Mouse (Mus musculus) ovary, postnatal 36 days (tissue): Measurements from ENCODE around the gene Pcif1.
A peak's percentile ranks its signal among the peaks of the same experiment; 100 is the strongest.

Experiments used
- DNase-seq: peaks from one replicate; pipeline ENCODE4 v3.0.0; 2022; ENCODE audit warnings: low spot score, mixed read lengths

Gene Pcif1

DNA sequence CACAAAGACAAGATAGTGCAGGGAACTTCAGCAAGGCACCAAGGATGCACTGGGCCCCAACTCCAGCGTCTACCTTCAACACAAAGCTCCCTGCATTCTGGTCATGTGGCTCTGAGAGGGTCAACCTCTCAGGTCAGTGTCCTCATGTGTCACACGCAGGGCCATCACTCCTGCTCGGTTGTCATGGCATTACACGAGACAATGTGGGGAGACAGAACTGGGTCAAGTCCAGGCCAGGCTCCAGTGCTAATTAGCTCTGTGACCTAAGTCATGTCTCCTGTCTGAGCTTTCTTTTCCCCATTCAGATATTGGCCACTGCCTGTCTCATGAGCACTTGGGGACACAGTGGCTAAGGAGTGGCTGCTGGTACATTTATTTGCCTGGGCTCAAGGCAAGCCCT is 44.2 kb downstream of the Pcif1 start:
- no peak for DNase-seq

DNA sequence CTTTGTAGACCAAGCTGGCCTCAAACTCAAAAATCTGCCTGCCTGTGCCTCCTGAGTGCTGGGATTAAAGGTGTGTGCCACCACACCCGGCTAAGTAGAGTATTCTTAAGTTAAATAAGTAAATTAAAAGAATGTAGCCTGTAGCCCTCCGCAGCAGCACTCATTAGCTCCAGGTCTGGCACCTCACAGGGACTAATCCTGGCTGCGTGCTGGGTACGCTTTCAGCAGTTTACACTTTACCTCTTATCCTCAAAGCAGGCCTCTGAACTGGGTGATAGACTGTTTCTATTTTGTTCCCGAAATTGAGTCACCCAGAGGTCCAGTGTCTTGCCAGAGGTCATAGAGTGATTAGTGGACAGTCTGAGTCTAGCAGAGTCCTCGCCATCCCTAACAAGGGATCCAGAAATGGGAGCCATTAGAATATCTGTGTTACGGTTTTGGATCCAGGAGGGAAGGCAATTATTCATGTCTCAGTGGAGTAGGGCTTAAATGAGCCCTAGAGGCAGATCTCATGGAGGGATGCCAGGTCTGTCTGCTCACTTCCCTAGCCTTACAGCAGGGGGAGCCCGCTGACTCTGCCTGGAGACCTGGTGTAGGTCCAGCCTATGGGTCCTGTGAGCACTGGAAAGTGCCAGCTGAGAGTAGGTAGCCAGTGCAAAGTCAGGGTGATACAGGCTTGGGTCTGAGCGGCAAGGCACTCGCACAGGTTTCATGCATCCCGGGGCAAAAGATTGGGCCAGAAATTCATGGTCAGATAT is 45.2 kb downstream of the Pcif1 start:
- peak; percentile 82 for DNase-seq

DNA sequence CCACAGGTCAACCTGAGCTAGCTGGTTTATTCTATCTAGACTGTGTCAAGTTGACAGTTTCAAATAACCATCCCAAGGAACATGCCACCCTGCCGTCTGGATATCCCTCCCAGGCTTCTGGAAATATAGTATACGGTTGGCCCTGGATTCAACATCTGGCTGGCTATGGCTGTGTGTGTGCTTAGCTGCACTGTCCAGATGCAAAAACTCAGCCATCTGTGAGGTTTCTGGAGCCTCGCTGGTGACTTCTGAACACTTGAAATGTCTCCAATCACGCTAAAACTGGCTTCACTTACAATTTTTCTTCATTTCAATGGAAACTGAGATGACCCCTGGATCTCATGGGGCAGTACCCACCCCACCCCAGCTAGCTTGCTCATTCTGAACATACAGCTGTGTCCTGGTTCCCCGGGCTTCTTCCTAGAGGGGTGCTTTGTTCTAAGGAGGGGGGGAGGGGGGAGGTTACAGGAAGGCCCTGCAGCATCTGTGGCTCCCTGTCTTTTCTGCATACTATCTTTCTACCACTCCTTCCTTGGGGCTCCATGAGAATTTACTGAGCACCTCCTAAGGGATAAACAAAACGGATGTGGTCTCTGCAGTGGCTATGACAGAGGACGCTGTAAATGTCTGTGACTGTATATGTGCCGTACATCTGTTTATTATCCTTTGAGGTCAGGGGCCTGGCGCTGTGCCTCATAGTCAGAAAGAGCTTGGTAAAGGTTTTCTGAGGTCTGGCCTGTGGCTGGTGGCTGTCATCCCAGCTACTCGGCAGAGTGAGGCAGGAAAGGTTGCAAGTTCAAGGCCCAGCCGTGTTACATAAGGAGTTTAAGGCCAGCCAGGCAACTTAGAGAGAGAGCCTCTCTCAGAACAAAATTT is 51.8 kb downstream of the Pcif1 start:
- no peak for DNase-seq

DNA sequence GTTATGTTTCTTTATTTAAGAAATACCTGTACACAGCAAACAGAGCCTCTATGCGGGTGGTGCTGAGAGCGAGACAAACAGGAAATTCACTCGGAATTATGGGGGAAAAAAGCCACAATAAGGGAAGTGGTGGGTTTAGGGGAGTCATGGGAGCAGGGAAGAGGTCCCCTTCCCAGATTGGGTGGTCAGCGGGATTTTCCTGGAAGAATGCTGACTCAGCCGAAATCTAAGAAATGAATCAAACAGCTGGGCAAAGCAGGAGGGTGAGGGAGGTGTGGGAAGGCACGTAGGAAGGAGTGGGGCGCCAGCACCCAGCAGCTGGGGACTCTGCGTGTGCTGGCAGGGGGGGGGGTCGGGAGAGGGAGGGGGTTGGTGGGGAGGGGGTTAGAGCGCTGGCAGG is 54.4 kb downstream of the Pcif1 start:
- no peak for DNase-seq

DNA sequence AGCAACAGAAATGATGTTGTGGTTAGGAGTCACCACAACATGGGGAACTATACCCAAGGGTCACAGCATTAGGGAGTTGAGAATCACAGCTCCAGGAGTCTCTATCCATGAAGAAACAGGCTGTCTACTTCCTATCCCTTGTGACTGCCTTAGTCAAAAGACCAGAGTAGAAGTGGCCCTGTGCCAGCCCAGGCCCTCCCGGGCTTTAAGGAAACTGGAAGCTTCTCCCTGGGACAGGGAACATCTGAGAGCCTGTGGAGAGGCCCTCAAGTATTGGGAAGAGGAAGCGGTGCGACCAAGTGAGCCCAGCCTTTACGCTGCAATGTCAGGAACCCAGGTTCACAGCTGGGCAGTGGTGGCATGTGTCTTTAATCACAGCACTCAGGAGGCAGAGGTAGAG is 56.9 kb downstream of the Pcif1 start:
- no peak for DNase-seq

DNA sequence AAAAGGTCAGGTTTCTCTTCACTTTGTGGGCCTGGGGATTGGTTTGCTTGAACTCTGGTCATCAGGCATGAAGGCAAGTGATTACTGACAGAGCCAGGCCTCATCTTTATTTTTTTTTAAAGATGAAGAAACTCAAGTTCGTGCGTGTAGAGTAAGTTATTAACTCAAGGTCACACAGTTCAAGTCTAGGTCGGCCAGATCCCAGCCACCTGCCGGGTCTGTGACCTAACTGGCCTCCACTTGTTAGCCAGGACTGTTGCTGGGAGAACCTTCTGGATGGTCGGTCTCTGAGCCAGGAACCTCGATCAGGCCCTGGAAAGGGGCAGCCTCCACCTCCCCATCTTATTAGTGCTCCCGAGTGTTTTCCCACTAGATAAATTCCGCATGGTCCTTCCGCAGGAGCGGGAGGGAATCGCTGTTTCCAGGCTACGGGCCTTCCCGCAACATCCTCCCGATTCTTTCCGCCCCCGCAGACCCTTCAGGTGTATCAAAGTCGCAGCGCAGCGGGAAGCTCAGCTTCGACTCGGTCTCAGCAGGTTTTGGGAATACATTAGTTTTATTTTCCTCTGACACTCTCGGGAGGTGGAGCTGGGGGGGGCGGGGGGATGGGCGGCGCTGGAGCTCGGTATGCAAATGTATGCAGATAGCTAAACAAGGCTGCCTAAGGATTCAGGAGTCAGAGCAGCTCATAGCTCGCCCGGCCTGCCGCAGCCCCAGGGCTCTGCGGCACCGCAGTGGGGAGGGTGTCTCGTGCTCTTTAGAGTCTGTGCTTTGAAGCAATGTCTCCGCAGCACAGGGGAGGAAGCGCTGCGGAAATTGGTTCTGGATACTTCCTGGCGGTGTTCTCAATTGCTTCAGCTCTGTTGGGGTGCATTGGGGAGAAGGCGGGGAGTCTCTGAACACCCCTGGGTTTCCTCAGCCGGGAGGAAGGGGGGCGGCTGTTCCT is 59.3 kb downstream of the Pcif1 start:
- peak; percentile 37 for DNase-seq

DNA sequence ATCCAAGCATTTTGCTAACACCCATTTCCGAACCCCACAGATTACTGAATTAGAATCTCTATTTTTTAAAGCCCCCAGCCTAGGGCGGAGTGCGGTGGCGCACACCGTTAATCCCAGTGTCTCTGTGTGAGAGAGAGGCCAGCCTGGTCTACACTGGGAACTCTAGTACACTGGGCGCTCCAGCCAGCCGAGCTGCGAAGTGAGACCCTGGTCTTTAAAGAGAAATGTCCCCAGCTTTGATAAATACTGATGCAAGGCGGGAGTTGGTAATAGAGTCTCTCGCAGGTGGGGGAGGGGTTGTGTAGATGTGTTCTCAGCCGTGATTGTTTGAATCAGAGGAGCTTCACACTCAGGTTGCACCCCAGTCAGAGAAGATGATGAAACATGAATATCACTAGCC is 60.0 kb downstream of the Pcif1 start:
- no peak for DNase-seq

DNA sequence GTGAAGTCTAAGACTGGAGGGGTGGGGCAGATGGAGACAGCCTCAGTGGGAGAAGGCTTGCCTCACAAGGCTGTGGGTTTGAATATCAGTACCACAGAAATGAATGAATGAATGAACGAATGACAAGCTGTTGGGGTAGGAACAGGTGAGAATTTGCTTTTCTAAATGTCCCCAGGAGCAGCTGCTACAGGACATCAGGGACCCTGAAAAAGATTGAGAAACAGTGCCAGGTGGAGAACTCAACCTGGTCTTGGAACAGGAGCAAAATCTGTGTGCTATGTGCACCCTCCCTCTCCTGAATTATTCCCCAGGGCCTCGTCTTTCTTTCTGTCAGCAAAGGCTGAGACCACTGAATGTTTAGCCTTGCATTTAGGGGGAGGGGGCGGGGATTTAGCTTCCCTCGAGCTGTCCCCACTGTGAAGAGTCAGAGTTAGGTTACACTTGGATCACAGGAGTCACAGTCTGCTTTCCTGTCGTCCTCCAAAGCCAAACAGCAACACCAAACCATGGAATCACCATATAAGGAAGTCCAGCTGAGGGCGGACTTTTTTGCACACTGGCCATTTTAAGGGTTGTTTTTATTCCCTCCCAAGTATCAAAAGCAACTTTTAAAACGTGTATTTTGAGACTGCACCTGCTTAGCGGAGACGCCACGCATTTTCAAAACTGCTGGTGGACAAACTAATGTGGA is 61.2 kb downstream of the Pcif1 start, which contains the start of gene Mmp9:
Gene Mmp9 (plus strand): TSS at position 641 of the 691 bp plus-strand sequence.
- no peak for DNase-seq

DNA sequence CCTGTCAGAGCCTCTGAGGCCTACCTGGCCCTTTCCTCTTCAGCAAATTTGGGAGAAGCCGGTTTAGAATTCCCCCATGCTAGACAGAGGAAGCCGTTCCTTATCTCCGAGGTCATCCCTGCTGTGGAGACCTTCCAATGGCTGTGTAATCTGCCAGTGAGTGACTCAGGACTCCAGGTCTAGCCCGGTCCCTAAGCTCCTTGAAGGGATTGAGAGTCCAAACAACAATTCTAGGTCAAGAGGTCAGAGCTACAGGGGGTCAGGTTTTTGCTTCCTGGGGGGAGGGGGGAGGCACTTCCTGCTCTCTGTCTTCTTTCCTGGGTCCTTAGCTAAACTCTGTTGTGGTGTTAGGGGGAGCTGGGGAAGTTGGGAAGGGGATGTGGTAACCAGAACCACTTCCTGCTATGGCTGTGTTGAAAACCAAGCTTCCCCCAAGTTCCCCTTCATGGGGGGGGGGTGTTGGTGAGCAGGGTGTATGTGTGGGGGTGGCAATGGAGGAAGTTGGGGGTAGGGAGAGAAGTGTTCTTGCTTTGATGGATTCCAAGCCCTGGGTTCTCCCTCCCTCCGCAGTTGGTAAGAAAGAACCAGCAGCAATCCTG is 63.7 kb downstream of the Pcif1 start:
- DNase-seq = no peak
